Mouse (Mus musculus) thymus, adult 2 months (tissue): Measurements from ENCODE around the gene Ccdc69. TPM values are rescaled to one million over a fixed set of nuclear protein-coding genes. Genes with fewer than 3 reads are reported as not detected.

Experiments used
- DNase-seq: peaks from one replicate; pipeline ENCODE4 v3.0.0; 2021
- H3K27ac ChIP-seq: fragments of 200-500 bp; 2 replicates; pipeline ENCODE4 v1.5.1; 2012; ENCODE audit warnings: low read length, control low read depth; ENCODE audit not compliant: control insufficient read depth, insufficient read depth
- H3K27me3 ChIP-seq: fragments of 200-500 bp; 2 replicates; pipeline ENCODE4 v1.6.1; 2012; ENCODE audit warnings: mild to moderate bottlenecking, low read length, moderate library complexity, mixed read lengths; ENCODE audit not compliant: control insufficient read depth, insufficient read depth
- H3K36me3 ChIP-seq: fragments of 200-500 bp; 2 replicates; pipeline ENCODE4 v1.6.1; 2012; ENCODE audit warnings: mild to moderate bottlenecking, low read length, moderate library complexity; ENCODE audit not compliant: control insufficient read depth, insufficient read depth
- H3K4me1 ChIP-seq: fragments of 200-500 bp; replicated peaks from 2 replicates; pipeline ENCODE4 v1.6.1; 2012; ENCODE audit warnings: low read length; ENCODE audit not compliant: control insufficient read depth, insufficient read depth
- H3K4me3 ChIP-seq: fragments of 200-500 bp; 2 replicates; pipeline ENCODE4 v1.5.1; 2012; ENCODE audit warnings: mild to moderate bottlenecking, low read length, control low read depth, moderate library complexity; ENCODE audit not compliant: control insufficient read depth, insufficient read depth
- CTCF ChIP-seq: fragments of 200-500 bp; IDR thresholded peaks from 2 replicates; pipeline ENCODE4 v1.5.1; 2012; ENCODE audit warnings: mild to moderate bottlenecking, control low read depth, low read length, moderate library complexity, borderline replicate concordance; ENCODE audit not compliant: control insufficient read depth, poor library complexity, insufficient read depth; ENCODE audit errors: extremely low read depth
- POLR2A ChIP-seq: fragments of 200-500 bp; IDR thresholded peaks from 2 replicates; pipeline ENCODE4 v1.6.1; 2012; ENCODE audit warnings: mild to moderate bottlenecking, low read length, control low read depth, moderate library complexity; ENCODE audit not compliant: control insufficient read depth, poor library complexity, insufficient read depth; ENCODE audit errors: extremely low read depth
- WGBS: fragments of 180-500 bp; shearing (Covaris S2); methylation state at CpG from one replicate; pipeline ENCODE4 v1.1.7; 2018; 5-methylcytosine and 5-hydroxymethylcytosine counted together
- polyA plus RNA-seq: library from polyadenylated mRNA; depleted of rRNA; stranded (reverse); fragments of >200 nt; gene quantifications from 2 replicates; pipeline ENCODE4 v1.2.3, GENCODE M21; 2012

Ccdc69 gene
- polyA plus RNA-seq, 1 experiment = 16.5 TPM

DNA sequence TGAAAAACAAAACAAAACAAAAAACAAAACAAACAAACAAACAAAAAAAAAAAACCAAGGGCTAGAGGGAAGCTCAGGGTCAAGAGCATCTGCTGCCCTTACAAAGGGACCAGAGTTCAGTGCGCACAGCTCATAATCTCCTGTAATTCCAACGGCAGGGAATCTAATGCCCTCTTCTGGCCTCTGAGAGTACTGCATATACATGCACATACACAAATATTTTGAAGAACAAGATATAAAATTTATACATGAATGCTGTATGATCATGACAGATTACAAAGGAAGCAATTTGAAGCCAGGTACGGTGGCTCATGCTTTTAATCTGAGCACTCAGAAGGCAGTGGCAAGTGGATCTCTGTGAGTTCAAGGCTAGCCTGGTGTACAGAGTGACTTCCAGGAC lies 20.4 kb downstream of the Ccdc69 start:
- Histone ChIP-seq H3K27ac (no peak overlapping the region), H3K4me3 (no peak overlapping the region), H3K27me3 (no peaks in the 10 kb centered on the region), H3K4me1 (no peaks in the 10 kb centered on the region), H3K36me3 (peaks cover 8% of the 10 kb centered on the region; the same call in 1 of the 2 replicates)
- no peak for TF ChIP-seq POLR2A
- no peak for TF ChIP-seq CTCF
- no peak for DNase-seq
- 89% methylated on average over 3 of the region's 3 CpGs for WGBS

DNA sequence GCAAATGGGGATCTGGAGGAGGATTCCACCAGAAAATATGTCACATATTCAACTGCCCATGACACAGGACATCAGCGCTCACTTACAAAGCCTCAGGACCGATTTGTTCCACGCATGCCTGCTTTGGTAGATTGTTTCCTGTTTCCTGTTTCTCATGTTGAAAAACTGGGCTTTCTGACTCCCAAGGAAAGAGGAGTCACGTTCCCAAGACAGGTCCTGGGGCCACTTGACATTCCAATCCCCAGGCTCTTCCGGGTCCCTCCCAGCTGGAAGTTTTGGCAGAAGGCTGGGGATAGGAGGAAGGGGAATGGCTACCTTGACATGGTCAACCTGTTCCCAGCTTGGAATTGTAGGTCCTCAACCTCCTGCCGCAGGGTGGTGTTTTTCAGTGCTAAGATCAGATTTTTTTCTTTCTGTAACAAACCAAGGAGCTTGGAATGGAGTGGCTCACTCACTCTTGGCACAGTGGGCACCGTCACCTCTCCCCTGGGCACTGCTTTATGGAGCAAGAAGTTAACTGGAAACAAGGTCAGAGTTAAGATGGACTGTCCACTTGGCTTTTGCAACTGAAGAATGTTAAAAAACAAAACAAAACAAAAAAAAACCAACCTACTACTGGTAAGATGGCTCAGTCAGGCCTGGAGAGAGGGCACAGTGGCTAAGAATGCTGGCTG lies 27.0 kb downstream of the Ccdc69 start:
- TF ChIP-seq POLR2A (no peak), CTCF (no peak)
- no peak for DNase-seq
- Histone ChIP-seq H3K4me1 (no peaks in the 10 kb centered on the region), H3K36me3 (peaks cover 19% of the 10 kb centered on the region), H3K27me3 (no peaks in the 10 kb centered on the region), H3K27ac (no peak overlapping the region), H3K4me3 (no peak overlapping the region)
- WGBS = 94% methylated on average over 7 of the region's 7 CpGs

DNA sequence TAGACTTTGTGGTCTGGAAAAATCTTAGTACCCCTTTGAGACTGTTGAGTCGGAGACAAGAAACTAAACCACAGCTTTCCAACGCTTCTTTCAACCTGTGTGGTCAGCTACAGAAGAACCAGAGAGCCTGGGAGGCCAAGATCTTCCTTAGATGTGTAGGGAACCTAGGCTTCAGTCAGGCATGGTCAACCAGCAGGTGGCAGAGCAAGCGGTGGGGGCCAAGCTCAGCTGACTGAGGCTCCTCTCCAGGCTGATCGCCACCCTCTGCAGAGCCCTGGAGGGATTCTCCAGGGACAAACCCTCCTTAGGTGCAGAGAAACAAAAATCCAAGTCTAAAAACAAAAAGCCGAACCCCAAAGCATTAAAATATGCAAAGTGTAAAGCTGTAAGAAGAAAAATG lies 31.3 kb downstream of the Ccdc69 start:
- H3K36me3 ChIP-seq = peaks cover 13% of the 10 kb centered on the region
- H3K27me3 ChIP-seq = no peaks in the 10 kb centered on the region
- no peaks in the 10 kb centered on the region for H3K4me1 ChIP-seq
- TF ChIP-seq POLR2A (no peak), CTCF (peak; percentile 73; the same call in 1 of the 2 replicates)
- no peak overlapping the region for H3K27ac ChIP-seq
- H3K4me3 ChIP-seq = no peak overlapping the region
- DNase-seq = peak; percentile 76
- WGBS = 43% methylated on average over 5 of the region's 5 CpGs

DNA sequence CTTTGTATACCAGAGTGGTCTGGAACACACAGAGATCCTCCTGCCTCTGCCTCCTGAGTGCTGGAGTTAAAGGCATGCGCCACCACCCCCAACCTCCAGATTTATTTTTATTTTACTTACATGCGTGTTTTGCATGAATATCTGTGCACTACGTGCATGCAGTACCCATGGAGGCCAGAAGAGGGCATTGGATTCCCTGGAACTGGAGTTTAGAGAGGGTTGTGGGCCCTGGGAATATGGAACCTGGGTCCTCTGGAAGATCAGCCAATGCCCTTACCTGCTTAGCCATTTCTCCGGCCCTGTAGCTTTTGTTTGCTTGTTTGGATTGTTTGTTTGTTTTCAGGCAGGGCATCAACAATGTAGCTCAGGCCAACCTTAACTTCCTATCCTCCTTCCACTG lies 36.6 kb downstream of the Ccdc69 start:
- Histone ChIP-seq H3K4me3 (no peak overlapping the region), H3K27ac (no peak overlapping the region), H3K4me1 (peaks cover 2% of the 10 kb centered on the region; the same call in 1 of the 2 replicates), H3K27me3 (no peaks in the 10 kb centered on the region), H3K36me3 (no peaks in the 10 kb centered on the region)
- DNase-seq = peak; percentile 24
- 92% methylated on average over 4 of the region's 4 CpGs for WGBS
- TF ChIP-seq CTCF = no peak
- TF ChIP-seq POLR2A = no peak

DNA sequence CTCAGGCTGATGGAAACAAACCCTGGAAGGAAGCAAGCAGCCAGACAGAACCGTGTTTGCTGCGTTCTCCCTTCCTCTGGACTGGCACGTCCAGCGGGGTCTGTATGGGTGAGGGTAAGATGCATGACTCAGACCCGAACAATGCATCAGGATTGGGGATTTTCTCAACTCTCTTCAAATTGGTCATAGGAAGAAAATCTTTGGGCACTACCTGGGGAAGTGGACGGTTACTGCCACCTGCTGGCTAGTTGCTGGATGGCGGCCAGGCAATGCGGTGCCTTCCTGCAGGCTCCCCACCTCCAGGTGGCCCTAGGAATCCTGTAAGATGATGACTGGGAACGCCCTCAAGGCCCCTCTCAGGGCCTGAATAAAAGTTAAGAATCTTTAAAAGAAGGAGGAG lies 38.3 kb downstream of the Ccdc69 start:
- no peak overlapping the region for H3K27ac ChIP-seq
- H3K4me3 ChIP-seq = no peak overlapping the region
- H3K36me3 ChIP-seq = no peaks in the 10 kb centered on the region
- 4% methylated on average over 9 of the region's 9 CpGs for WGBS
- H3K27me3 ChIP-seq = no peaks in the 10 kb centered on the region
- H3K4me1 ChIP-seq = peaks cover 2% of the 10 kb centered on the region; the same call in 1 of the 2 replicates
- TF ChIP-seq POLR2A = no peak
- TF ChIP-seq CTCF = peak; percentile 88
- peak; percentile 84 for DNase-seq

DNA sequence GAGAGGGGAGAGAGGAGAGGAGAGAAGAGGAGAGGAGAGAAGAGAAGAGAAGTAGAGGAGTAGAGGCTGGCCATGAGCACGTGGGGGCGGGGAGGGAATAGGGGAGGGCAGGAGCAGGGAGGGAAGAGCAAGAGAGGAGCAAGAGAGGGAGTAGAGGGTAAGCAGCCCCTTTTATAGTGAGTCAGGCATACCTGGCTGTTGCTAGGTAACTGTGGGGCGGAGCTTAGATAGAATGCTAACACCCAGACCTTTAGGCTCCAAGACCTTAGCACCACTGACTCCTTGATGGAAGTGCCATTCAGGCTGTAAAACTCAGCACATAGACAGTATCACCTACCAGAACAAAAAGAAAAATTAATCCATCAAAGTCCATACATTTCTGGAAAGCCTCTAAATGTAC lies 41.3 kb downstream of the Ccdc69 start:
- H3K27ac ChIP-seq = no peak overlapping the region
- peaks cover 18% of the 10 kb centered on the region for H3K4me1 ChIP-seq
- DNase-seq = no peak
- no peak overlapping the region for H3K4me3 ChIP-seq
- 60% methylated on average over 3 of the region's 3 CpGs for WGBS
- TF ChIP-seq POLR2A (no peak), CTCF (no peak)
- no peaks in the 10 kb centered on the region for H3K36me3 ChIP-seq
- H3K27me3 ChIP-seq = no peaks in the 10 kb centered on the region
